Mouse (Mus musculus): ENCODE measurements around the gene Npas2.

GRCm38 (mm10) chr1:39367601-39368266 lies 174.2 kb downstream of the Npas2 start, which contains the start of gene Rpl31:
- TF ChIP-seq CTCF (IDR thresholded peaks at IDR 0.05; ENCODE audit: borderline replicate concordance, extremely low read depth, insufficient read depth, insufficient read length) (no peak), POLR2A (IDR thresholded peaks at IDR 0.05; ENCODE audit: borderline replicate concordance, extremely low read depth, insufficient read depth, insufficient read length, poor library complexity, severe bottlenecking) (peak; percentile 72)
